Mouse (Mus musculus): ENCODE data around the gene Tns3. TPM values are rescaled to one million over a fixed set of nuclear protein-coding genes. Genes with fewer than 3 reads are reported as not detected.

The Tns3 gene
- polyA plus RNA-seq, 1 experiment from 2014 or later: 31.5 TPM

GRCm38 (mm10) chr11:8575217-8576180, 88.8 kb downstream of the Tns3 start:
- ATAC-seq (ENCODE audit: low FRiP score, low TSS enrichment): peak; percentile 72
- H3K4me1 ChIP-seq (ENCODE audit: insufficient read depth, low read length): peaks cover 47% of the 10 kb centered on the region
- no peak overlapping the region for H3K4me3 ChIP-seq (ENCODE audit: low read length)
- H3K4me2 ChIP-seq (replicated peaks; ENCODE audit: low read depth, low read length): no peak overlapping the region
- WGBS: 67% methylated on average over 10 of the region's 10 CpGs
- H3K27me3 ChIP-seq (ENCODE audit: insufficient read depth, low read length): no peaks in the 10 kb centered on the region
- no peaks in the 10 kb centered on the region for H3K36me3 ChIP-seq (ENCODE audit: insufficient read depth, low read length)
- H3K9me3 ChIP-seq (ENCODE audit: low read length): no peaks in the 10 kb centered on the region
- H3K27ac ChIP-seq (ENCODE audit: low read length): peak overlapping the region; percentile 64
- no peak overlapping the region for H3K9ac ChIP-seq (replicated peaks; ENCODE audit: low read length)

GRCm38 (mm10) chr11:8574562-8574961, 89.8 kb downstream of the Tns3 start:
- H3K9me3 ChIP-seq (ENCODE audit: low read length): no peaks in the 10 kb centered on the region
- no peak for ATAC-seq (ENCODE audit: low FRiP score, low TSS enrichment)
- H3K36me3 ChIP-seq (ENCODE audit: insufficient read depth, low read length): no peaks in the 10 kb centered on the region
- H3K4me1 ChIP-seq (ENCODE audit: insufficient read depth, low read length): peaks cover 46% of the 10 kb centered on the region
- WGBS: 79% methylated on average over 6 of the region's 6 CpGs
- no peak overlapping the region for H3K9ac ChIP-seq (replicated peaks; ENCODE audit: low read length)
- H3K4me2 ChIP-seq (replicated peaks; ENCODE audit: low read depth, low read length): no peak overlapping the region
- 0 out of 2 replicates have a peak overlapping the region, but pooled peaks have one; percentile 64 for H3K27ac ChIP-seq (ENCODE audit: low read length)
- no peaks in the 10 kb centered on the region for H3K27me3 ChIP-seq (ENCODE audit: insufficient read depth, low read length)
- no peak overlapping the region for H3K4me3 ChIP-seq (ENCODE audit: low read length)

GRCm38 (mm10) chr11:8572762-8573161, 91.6 kb downstream of the Tns3 start:
- Histone ChIP-seq H3K4me3 (ENCODE audit: low read length) (no peak overlapping the region), H3K36me3 (ENCODE audit: insufficient read depth, low read length) (no peaks in the 10 kb centered on the region), H3K4me2 (replicated peaks; ENCODE audit: low read depth, low read length) (no peak overlapping the region), H3K4me1 (ENCODE audit: insufficient read depth, low read length) (peaks cover 50% of the 10 kb centered on the region), H3K27me3 (ENCODE audit: insufficient read depth, low read length) (no peaks in the 10 kb centered on the region), H3K9ac (replicated peaks; ENCODE audit: low read length) (no peak overlapping the region), H3K27ac (ENCODE audit: low read length) (peak overlapping the region; percentile 2; the same call in 1 of the 2 replicates), H3K9me3 (ENCODE audit: low read length) (no peaks in the 10 kb centered on the region)
- no peak for ATAC-seq (ENCODE audit: low FRiP score, low TSS enrichment)
- 76% methylated on average over 7 of the region's 7 CpGs for WGBS

DNA sequence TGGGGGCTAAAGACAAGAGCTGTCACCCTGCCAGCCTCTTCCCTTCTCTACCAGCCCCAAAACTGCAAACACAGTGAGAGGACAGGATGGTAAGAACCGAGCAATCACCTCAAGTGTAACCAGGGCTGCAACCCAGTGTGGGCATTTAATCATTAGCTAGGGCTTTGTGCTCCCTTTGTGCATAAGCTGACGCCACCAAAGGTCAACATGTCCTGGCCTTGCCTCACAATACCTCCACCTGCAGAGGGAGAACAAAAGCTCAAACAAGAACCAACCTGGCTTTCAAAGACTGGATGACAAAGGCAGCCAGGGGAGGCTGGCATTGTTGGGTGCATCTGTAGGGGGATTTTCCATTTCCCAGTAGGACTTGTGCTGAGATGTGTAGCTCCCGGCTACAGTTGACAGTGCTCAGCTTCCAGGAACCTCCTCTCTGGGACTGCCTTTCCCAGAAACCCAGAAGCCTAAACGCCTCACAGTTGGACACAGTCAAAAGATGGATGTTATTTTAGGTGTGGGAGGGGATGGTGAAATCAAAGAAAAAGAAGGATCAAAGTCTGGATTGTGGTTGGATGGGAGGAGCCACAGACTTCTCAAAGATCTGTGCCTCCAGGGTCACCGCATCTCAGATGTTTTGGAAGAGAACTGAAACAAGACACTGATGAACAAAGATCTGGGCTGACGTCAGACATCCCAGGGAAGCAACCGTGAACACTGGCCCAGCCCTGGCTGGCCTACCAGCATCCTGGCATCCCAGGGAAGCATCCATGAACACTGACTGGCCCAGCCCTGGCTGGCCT, 94.9 kb downstream of the Tns3 start:
- Histone ChIP-seq H3K36me3 (ENCODE audit: insufficient read depth, low read length) (peaks cover 11% of the 10 kb centered on the region), H3K9me3 (ENCODE audit: low read length) (peaks cover 5% of the 10 kb centered on the region), H3K4me2 (replicated peaks; ENCODE audit: low read depth, low read length) (no peak overlapping the region), H3K27ac (ENCODE audit: low read length) (peak overlapping the region; percentile 89), H3K4me3 (ENCODE audit: low read length) (no peak overlapping the region), H3K4me1 (ENCODE audit: insufficient read depth, low read length) (peaks cover 27% of the 10 kb centered on the region), H3K27me3 (ENCODE audit: insufficient read depth, low read length) (no peaks in the 10 kb centered on the region), H3K9ac (replicated peaks; ENCODE audit: low read length) (no peak overlapping the region; the same call in 1 of the 2 replicates)
- WGBS: 18% methylated on average over 7 of the region's 7 CpGs
- peak; percentile 84 for ATAC-seq (ENCODE audit: low FRiP score, low TSS enrichment)

DNA sequence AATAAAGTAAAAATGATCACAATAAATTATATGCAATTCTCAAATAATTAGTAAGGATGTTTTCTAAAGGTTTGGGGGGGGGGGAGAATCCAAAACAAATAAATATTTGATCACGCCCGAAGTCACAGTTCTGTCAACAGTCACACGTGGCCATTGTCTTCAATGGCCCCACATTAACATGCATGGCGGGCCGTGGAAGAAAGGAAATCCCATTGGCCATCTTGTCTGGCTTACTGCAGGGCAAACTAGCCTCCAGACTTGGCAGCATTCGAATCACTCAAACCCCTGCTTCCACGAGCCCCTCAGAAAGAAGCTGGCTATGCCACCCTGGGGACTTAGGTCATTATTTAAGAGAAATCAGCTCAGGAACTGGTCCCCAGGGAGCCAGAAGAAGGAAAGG, 95.5 kb downstream of the Tns3 start:
- Histone ChIP-seq H3K36me3 (ENCODE audit: insufficient read depth, low read length) (peaks cover 11% of the 10 kb centered on the region), H3K27me3 (ENCODE audit: insufficient read depth, low read length) (no peaks in the 10 kb centered on the region), H3K4me3 (ENCODE audit: low read length) (no peak overlapping the region), H3K9me3 (ENCODE audit: low read length) (peaks cover 5% of the 10 kb centered on the region), H3K4me1 (ENCODE audit: insufficient read depth, low read length) (peaks cover 27% of the 10 kb centered on the region), H3K4me2 (replicated peaks; ENCODE audit: low read depth, low read length) (no peak overlapping the region), H3K27ac (ENCODE audit: low read length) (peak overlapping the region; percentile 89), H3K9ac (replicated peaks; ENCODE audit: low read length) (no peak overlapping the region)
- 67% methylated on average over 7 of the region's 7 CpGs for WGBS
- no peak for ATAC-seq (ENCODE audit: low FRiP score, low TSS enrichment)

DNA sequence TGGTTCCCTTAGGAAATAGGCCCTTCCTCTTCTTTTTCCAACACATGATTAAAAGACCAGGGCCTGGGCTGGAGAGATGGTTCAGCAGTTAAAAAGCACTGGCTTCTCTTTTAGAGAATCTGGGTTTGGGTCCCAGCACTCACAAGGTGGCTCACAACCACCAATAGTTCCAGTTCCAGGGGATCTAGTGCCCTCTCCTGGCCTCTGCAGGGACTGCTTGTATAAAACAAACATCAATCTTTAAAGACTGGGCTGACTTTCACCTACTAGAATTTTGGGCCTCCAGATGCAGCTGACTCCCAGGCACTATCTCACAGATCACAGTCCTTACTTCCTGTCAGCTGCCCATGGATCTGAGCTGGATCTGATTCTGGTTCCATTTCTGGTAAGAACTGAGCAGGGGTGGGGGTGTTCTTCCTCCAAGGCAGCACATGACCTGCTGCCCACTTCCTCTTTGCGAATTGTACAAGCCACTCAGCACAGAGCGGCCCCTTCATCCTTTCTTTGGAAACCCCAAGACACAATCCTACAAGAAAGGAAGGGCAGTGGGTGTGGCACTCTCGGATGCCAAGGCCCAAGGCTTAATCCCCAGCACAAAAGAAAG, 98.0 kb downstream of the Tns3 start:
- 89% methylated on average over 3 of the region's 3 CpGs for WGBS
- Histone ChIP-seq H3K4me2 (replicated peaks; ENCODE audit: low read depth, low read length) (no peak overlapping the region), H3K27me3 (ENCODE audit: insufficient read depth, low read length) (no peaks in the 10 kb centered on the region), H3K9ac (replicated peaks; ENCODE audit: low read length) (no peak overlapping the region), H3K9me3 (ENCODE audit: low read length) (peaks cover 5% of the 10 kb centered on the region), H3K4me3 (ENCODE audit: low read length) (no peak overlapping the region), H3K27ac (ENCODE audit: low read length) (no peak overlapping the region), H3K36me3 (ENCODE audit: insufficient read depth, low read length) (peaks cover 11% of the 10 kb centered on the region), H3K4me1 (ENCODE audit: insufficient read depth, low read length) (peaks cover 16% of the 10 kb centered on the region)
- ATAC-seq (ENCODE audit: low FRiP score, low TSS enrichment): no peak

GRCm38 (mm10) chr11:8558761-8559282, 105.5 kb downstream of the Tns3 start:
- WGBS: 70% methylated on average over 12 of the region's 12 CpGs
- no peak for ATAC-seq (ENCODE audit: low FRiP score, low TSS enrichment)
- peak overlapping the region; percentile 72 for H3K27ac ChIP-seq (ENCODE audit: low read length)
- no peaks in the 10 kb centered on the region for H3K36me3 ChIP-seq (ENCODE audit: insufficient read depth, low read length)
- no peak overlapping the region for H3K4me3 ChIP-seq (ENCODE audit: low read length)
- H3K27me3 ChIP-seq (ENCODE audit: insufficient read depth, low read length): no peaks in the 10 kb centered on the region
- peak overlapping the region; percentile 39; the same call in 1 of the 2 replicates for H3K9ac ChIP-seq (replicated peaks; ENCODE audit: low read length)
- H3K9me3 ChIP-seq (ENCODE audit: low read length): no peaks in the 10 kb centered on the region
- peaks cover 28% of the 10 kb centered on the region for H3K4me1 ChIP-seq (ENCODE audit: insufficient read depth, low read length)
- no peak overlapping the region for H3K4me2 ChIP-seq (replicated peaks; ENCODE audit: low read depth, low read length)

DNA sequence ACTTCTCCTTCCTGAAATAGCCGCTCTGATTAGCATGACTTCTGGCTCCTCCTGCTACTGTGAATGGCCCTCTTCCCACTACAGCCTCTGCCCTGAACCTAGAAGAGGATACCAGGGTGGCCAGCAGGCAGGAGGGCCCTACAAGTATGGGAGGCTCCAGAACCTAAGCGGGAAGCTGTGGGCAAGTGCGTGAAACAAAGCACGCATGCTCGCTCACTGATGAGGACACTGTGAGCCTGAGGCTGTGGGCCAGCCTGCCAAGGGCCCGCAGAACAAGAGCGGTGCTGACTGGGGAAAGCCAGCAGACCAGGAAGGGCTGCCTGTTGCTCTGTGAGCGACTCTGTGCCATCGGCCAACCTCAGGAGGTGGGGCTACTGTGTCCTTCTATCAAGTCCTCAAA, 106.1 kb downstream of the Tns3 start:
- peak; percentile 76 for ATAC-seq (ENCODE audit: low FRiP score, low TSS enrichment)
- H3K4me1 ChIP-seq (ENCODE audit: insufficient read depth, low read length): peaks cover 28% of the 10 kb centered on the region
- no peaks in the 10 kb centered on the region for H3K9me3 ChIP-seq (ENCODE audit: low read length)
- H3K4me2 ChIP-seq (replicated peaks; ENCODE audit: low read depth, low read length): no peak overlapping the region
- H3K9ac ChIP-seq (replicated peaks; ENCODE audit: low read length): peak overlapping the region; percentile 39; the same call in 1 of the 2 replicates
- no peak overlapping the region for H3K4me3 ChIP-seq (ENCODE audit: low read length)
- no peaks in the 10 kb centered on the region for H3K27me3 ChIP-seq (ENCODE audit: insufficient read depth, low read length)
- no peaks in the 10 kb centered on the region for H3K36me3 ChIP-seq (ENCODE audit: insufficient read depth, low read length)
- 63% methylated on average over 9 of the region's 9 CpGs for WGBS
- peak overlapping the region; percentile 72 for H3K27ac ChIP-seq (ENCODE audit: low read length)

- Histone ChIP-seq H3K9me3 (ENCODE audit: low read length) (no peaks in the 10 kb centered on the region), H3K27me3 (ENCODE audit: insufficient read depth, low read length) (no peaks in the 10 kb centered on the region), H3K4me3 (ENCODE audit: low read length) (no peak overlapping the region), H3K4me2 (replicated peaks; ENCODE audit: low read depth, low read length) (no peak overlapping the region), H3K36me3 (ENCODE audit: insufficient read depth, low read length) (no peaks in the 10 kb centered on the region), H3K27ac (ENCODE audit: low read length) (peak overlapping the region; percentile 72; the same call in 1 of the 2 replicates), H3K9ac (replicated peaks; ENCODE audit: low read length) (no peak overlapping the region), H3K4me1 (ENCODE audit: insufficient read depth, low read length) (peaks cover 32% of the 10 kb centered on the region)
- ATAC-seq (ENCODE audit: low FRiP score, low TSS enrichment): peak; percentile 58; the same call in 1 of the 2 replicates
- 57% methylated on average over 9 of the region's 9 CpGs for WGBS
Measured at GRCm38 (mm10) chr11:8557006-8557405, 107.3 kb downstream of the Tns3 start.
